Mouse (Mus musculus): ENCODE results near the gene Bcl11b. TPM values are rescaled to one million over a fixed set of nuclear protein-coding genes. Genes with fewer than 3 reads are reported as not detected.

The Bcl11b gene
- polyA plus RNA-seq, 1 experiment, result 0.70 TPM

DNA sequence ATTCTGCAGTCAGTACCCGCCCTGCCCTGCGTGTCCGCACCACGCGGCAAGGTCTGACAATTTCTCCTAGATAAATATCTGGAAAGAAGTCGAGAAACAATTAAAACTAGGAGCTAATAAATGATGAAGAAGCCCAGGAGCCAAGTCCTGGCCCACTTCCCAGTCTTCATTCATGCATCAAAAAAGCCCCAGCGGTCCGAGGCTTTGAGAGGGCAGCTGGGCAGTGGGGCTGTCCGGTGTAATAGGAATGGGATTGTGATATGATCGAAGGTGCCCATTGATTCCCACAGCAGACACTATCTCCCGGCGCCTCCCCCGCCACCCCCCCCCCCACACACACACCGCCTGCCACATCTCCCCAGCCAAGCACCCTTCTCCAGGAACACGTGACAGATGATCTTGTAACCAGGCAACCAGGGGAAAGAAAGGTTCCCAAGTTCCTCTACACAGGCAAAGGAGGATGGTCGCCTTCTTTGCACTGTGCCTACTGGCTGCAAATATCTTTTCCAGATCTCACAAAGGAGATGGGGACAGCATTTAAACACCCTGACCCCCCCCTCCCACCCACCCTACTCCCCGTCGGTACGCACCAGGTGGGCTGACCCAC lies 68.5 kb downstream of the Bcl11b start:
- no peak for DNase-seq (ENCODE audit: low read depth)

GRCm38 (mm10) chr12:107932140-107932539 lies 71.3 kb downstream of the Bcl11b start:
- no peak for DNase-seq (ENCODE audit: low read depth)

GRCm38 (mm10) chr12:107931476-107931875 lies 71.9 kb downstream of the Bcl11b start:
- DNase-seq (ENCODE audit: low read depth), result no peak

DNA sequence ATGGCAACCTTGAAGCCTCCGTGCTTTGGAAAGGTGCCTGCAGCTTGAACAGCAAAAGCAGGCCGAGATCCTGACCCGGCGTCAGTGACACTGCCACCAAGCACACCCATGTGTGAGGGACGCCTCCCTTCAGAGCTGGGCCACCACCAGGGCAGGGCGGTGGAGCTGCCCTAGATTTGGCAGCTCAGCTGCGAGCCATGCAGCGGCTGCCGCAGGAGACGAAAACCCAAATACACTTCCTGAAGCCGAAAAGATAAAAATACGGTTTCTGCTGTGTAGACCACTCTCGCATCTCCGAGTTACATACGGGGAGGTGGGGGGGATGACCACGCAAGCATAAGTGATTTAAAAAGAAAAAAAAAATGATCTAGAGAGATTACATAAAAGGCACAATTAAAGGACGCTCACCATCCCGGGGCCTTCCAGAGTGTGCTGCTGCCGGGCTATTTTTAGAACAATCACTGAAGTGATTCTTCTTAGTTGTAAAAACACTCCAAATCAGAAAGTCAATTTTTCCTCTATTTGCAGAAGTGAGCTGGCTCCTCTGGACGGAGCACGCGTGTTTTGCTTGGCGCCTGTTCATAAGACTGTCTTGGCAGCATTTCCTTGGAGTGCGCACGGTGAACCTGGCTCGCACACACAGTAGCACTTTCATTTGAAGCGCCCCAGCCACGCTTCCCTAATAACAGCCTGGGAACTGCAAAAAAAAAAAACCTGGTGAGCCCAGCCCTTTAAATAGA lies 72.6 kb downstream of the Bcl11b start:
- peak; percentile 38 for DNase-seq (ENCODE audit: low read depth)

DNA sequence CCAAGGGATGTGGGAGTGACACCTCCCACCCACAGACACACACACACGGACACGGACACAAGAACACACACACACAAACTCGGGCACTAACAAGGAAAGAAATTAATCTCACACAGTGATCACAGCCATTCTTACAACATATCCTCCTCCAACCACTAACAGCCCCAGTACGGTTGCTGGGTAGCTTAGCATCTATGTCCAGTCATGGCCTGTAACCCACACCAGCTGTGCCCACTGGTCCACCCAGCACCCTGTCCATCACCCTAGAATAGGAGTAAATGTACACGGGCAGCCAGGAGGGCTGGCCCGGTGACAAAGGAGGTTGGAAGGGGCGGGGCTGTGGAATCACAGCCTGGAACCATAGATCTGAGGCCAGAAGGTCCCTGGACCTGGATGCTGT lies 74.5 kb downstream of the Bcl11b start:
- DNase-seq (ENCODE audit: low read depth), result no peak

DNA sequence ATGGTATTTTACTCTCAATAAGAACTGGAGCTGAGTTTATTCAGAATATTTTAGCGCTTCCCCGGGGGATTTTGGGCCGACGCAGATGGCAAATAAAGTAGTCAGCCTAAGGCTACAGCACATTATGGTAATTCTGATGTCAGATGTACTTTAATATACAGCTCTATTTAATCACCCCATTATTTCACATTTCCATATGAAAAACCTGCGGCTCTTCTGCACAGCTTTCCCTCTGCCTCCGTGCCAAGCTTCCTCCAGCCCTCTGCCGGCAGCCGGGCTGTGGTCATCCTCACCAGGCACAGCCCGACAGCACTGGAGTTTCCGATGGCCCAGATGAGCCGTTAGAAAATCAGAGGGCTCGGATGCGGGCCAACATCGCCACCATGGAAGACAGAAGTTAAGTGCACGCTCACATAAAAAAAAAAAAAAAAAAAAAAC lies 74.9 kb downstream of the Bcl11b start:
- DNase-seq (ENCODE audit: low read depth), result no peak

GRCm38 (mm10) chr12:107927961-107928431 lies 75.4 kb downstream of the Bcl11b start:
- no peak for DNase-seq (ENCODE audit: low read depth)

GRCm38 (mm10) chr12:107926074-107926855 lies 77.1 kb downstream of the Bcl11b start:
- DNase-seq (ENCODE audit: low read depth), result no peak

GRCm38 (mm10) chr12:107924696-107925095 lies 78.7 kb downstream of the Bcl11b start:
- no peak for DNase-seq (ENCODE audit: low read depth)

GRCm38 (mm10) chr12:107923963-107924362 lies 79.4 kb downstream of the Bcl11b start:
- DNase-seq (ENCODE audit: low read depth), result no peak

GRCm38 (mm10) chr12:107922180-107922579 lies 81.2 kb downstream of the Bcl11b start:
- DNase-seq (ENCODE audit: low read depth), result no peak

DNA sequence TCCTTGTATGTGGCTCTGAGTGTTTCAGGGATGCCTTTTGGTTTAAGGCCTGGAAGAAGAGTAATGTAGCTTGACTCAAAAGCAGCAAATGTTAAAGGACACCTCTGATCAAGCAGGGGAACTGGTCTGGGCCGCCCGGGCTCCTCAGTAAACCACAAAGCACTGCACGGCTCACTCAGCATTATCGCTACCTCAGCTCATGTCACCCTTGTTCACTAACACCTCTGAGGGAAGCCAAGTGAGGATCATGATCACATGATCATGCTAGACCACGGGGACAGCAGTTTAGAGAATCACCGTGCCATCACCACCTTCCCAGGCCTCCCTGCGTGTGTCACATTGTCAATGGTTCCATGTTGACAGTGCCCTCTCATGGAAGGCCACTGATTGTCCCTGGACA lies 81.8 kb downstream of the Bcl11b start:
- DNase-seq (ENCODE audit: low read depth), result no peak

GRCm38 (mm10) chr12:107921154-107921553 lies 82.2 kb downstream of the Bcl11b start:
- DNase-seq (ENCODE audit: low read depth), result no peak

DNA sequence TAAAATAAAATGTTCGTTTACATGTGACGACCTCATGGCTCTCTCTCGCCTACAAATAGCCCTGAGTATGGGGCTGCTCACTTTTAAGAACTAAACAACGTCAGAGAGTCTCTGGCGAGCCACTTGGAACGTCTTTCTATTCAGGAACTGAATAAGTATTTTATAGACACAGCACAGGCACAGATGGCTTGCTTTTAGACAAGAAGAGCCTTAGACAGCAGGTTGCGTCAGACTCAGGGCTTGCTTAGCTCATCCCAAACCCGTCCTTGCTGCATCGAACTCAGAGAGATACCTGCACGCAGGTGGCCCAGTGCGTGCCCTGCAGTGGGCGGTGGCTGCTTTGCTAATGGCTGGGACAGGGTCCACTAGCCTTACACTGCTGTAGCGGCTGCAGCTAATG lies 82.7 kb downstream of the Bcl11b start:
- no peak for DNase-seq (ENCODE audit: low read depth)

DNA sequence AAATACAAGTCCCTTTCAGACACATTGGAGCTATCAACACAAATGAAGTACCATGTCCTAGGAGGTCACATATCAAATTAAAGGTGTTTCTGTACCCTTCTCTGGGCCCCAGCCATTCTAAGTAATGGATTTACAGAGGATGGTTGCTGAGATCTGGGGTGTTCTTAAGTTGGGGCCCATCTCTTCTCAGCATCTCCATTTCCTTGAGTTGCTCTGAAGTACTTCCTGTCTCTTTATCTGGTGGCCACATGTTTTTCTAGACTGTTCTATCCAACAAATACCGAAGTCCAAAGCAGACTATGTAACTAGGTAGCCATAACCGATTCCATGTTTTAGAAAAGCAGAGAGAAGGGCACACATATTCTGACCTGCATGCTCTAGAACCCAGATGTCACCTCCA lies 83.3 kb downstream of the Bcl11b start:
- DNase-seq (ENCODE audit: low read depth), result no peak

GRCm38 (mm10) chr12:107918779-107919178 lies 84.6 kb downstream of the Bcl11b start:
- DNase-seq (ENCODE audit: low read depth), result no peak

DNA sequence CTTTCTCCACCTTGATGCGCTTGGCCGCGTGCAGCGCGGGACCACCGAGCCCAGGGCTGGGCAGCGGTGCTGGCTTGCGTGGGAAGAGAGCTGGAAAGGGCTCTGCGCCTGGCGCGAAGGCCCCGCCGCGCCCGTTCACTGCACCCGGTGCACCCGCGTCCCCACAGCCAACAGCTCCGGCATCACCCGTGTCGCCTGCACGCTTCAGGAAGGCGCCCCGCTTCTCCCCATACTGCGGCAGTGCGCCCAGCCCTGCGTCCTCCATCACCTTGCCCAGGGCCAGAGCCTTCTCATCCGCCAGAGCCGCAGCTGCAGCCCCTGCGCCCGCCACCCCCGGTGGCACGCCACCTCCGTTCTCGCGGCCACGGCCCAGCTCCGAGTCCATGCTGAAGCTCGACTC lies 87.4 kb downstream of the Bcl11b start:
- no peak for DNase-seq (ENCODE audit: low read depth)

DNA sequence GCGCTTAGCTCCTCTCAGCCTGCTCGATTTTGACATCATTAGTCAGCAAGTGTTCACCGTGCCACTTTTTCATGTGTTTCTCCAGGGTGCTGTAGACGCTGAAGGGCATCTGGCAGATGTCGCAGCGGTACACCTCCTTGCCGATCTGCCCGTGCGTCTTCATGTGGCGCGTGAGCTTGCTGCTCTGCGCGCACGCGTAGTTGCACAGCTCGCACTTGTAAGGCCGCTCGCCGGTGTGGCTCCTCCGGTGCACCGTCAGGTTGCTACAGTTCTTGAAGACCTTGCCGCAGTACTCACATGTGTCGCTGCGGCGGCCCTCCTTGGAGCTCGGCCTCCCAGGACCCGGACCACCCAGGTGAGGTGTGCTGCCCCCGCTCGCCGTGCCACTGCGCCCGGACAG lies 88.0 kb downstream of the Bcl11b start:
- no peak for DNase-seq (ENCODE audit: low read depth)

- no peak for DNase-seq (ENCODE audit: low read depth)
Measured at GRCm38 (mm10) chr12:107908826-107909225, 94.6 kb downstream of the Bcl11b start.

DNA sequence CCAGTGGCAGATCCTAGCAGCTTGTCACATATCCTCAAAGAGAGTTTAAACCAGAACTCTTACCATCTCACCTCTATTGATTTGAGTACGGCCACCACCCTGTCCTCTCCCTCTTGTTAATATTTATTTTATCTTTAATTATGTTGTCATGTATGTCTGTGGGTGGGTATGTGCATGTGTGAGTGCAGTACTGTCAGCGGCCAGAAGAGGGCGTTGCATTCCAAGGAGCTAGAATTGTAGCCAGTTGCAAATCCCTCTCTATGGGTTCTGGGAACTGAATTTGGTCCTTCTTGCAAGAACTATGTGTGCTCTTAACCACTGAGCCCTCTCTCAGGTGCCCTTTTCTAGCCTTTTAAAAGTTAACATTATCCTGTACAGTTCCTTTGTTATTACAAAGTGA lies 98.1 kb downstream of the Bcl11b start:
- no peak for DNase-seq (ENCODE audit: low read depth)

GRCm38 (mm10) chr12:107904457-107904856 lies 98.9 kb downstream of the Bcl11b start:
- no peak for DNase-seq (ENCODE audit: low read depth)

GRCm38 (mm10) chr12:107903949-107904348 lies 99.5 kb downstream of the Bcl11b start:
- DNase-seq (ENCODE audit: low read depth), result no peak

- no peak for DNase-seq (ENCODE audit: low read depth)
Measured at GRCm38 (mm10) chr12:107891449-107891848, 112.0 kb downstream of the Bcl11b start.
